Mouse (Mus musculus) embryonic facial prominence, embryonic 15.5 days (tissue): ENCODE results near the gene Isoc2a. TPM values are rescaled to one million over a fixed set of nuclear protein-coding genes. Genes with fewer than 3 reads are reported as not detected.

Experiments used
- ATAC-seq: fragments of 200-750 bp; cut with Nextera tagmentation; 2 replicates; pipeline ENCODE4 v1.8.0; 2017; ENCODE audit warnings: low read depth, moderate TSS enrichment; ENCODE audit not compliant: insufficient number of reproducible peaks, low FRiP score, low TSS enrichment
- H3K27ac ChIP-seq: fragments of 300-500 bp; sonication (generic); replicated peaks from 2 replicates; pipeline ENCODE4 v1.5.1; 2015; ENCODE audit warnings: mild to moderate bottlenecking, inconsistent platforms
- H3K27me3 ChIP-seq: fragments of 300-500 bp; sonication (generic); 2 replicates; pipeline ENCODE4 v1.6.1; 2015; ENCODE audit warnings: inconsistent platforms
- H3K36me3 ChIP-seq: fragments of 300-500 bp; sonication (generic); 2 replicates; pipeline ENCODE4 v1.6.1; 2015; ENCODE audit warnings: mild to moderate bottlenecking, inconsistent platforms
- H3K4me1 ChIP-seq: fragments of 300-500 bp; sonication (generic); 2 replicates; pipeline ENCODE4 v1.6.1; 2015; ENCODE audit warnings: inconsistent platforms
- H3K4me2 ChIP-seq: fragments of 300-500 bp; sonication (generic); replicated peaks from 2 replicates; pipeline ENCODE4 v1.6.1; 2015; ENCODE audit warnings: mild to moderate bottlenecking, inconsistent platforms
- H3K4me3 ChIP-seq: fragments of 300-500 bp; sonication (generic); replicated peaks from 2 replicates; pipeline ENCODE4 v1.5.1; 2015; ENCODE audit warnings: mild to moderate bottlenecking, inconsistent platforms
- H3K9ac ChIP-seq: fragments of 300-500 bp; sonication (generic); 2 replicates; pipeline ENCODE4 v1.6.1; 2015; ENCODE audit warnings: inconsistent platforms
- H3K9me3 ChIP-seq: fragments of 300-500 bp; sonication (generic); replicated peaks from 2 replicates; pipeline ENCODE4 v1.6.1; 2016; ENCODE audit warnings: inconsistent platforms
- WGBS: fragments of 180-500 bp; shearing (Covaris S2); methylation state at CpG from one replicate; pipeline ENCODE4 v1.1.7; 2015; 5-methylcytosine and 5-hydroxymethylcytosine counted together
- polyA plus RNA-seq: library from polyadenylated mRNA; unstranded; fragments of >200 nt; fragmentation: Nextera tagmentation; extraction: Ambion mirVana; gene quantifications from 2 replicates; pipeline ENCODE4 v1.2.1, GENCODE M21; 2015

The Isoc2a gene
- 0.95 and 1.2 TPM in 2 replicates for polyA plus RNA-seq

DNA sequence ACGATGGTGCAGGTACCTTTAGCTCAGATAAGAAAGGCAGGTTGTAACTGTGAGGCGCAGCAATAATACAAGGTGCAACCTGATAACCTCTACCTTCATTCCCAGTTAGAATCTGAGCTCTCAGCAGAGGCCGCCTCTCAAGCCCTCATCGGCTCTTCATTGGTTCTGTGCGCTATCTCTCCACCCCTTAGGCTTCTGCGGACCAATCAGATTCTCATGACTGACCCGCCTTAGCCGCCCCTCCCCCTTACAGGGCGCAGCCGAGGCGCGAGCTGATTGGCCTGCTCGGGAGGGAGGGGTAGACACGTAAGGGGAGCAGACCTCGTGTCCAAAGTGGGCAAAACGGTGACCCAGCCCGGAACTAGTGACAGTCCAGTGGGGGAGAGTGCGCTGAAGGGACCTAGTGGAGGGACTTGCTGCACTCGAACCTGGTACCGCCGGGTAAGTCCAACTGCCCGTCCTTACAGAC lies at the start of gene Isoc2a:
Gene Isoc2a, plus strand, starts transcription at position 401 of the 469 bp plus-strand sequence.
- ATAC-seq: peak; percentile 99
- under 1% methylated on average over 22 of the region's 22 CpGs for WGBS
- no peaks in the 10 kb centered on the region for H3K36me3 ChIP-seq
- H3K9ac ChIP-seq: peak within 1 kb of the TSS; percentile 56
- peaks cover 15% of the 10 kb centered on the region for H3K4me1 ChIP-seq
- H3K27ac ChIP-seq: peak within 1 kb of the TSS; percentile 49
- peak within 1 kb of the TSS; percentile 61 for H3K4me3 ChIP-seq
- no peaks in the 10 kb centered on the region for H3K27me3 ChIP-seq
- peak within 1 kb of the TSS; percentile 87 for H3K4me2 ChIP-seq
- no peaks in the 10 kb centered on the region for H3K9me3 ChIP-seq

DNA sequence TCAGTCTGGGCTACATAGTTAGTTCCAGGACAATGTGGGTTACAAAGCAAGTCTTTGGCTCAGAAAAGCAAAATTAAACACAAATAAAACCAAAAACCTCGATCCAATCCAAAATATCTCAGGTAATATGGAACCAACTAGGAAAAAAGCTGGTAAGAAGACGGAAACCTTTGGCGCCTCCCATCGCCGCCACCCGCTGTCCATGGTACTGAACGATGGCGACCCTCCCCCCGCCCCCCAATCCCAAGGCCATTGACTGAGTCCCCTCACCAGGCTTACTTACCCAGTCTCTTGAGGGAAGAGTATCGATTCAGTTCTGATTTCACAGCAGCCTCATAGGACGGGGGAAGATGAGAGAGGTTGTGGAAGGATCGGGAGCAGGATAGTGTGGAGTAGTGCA lies 46.5 kb upstream of the Isoc2a start:
- 7% methylated on average over 12 of the region's 12 CpGs for WGBS
- no peak overlapping the region for H3K4me3 ChIP-seq
- no peaks in the 10 kb centered on the region for H3K36me3 ChIP-seq
- H3K27ac ChIP-seq: no peak overlapping the region
- peaks cover 43% of the 10 kb centered on the region for H3K27me3 ChIP-seq
- no peak overlapping the region for H3K9ac ChIP-seq
- no peaks in the 10 kb centered on the region for H3K9me3 ChIP-seq
- ATAC-seq: no peak
- no peaks in the 10 kb centered on the region for H3K4me1 ChIP-seq
- H3K4me2 ChIP-seq: no peak overlapping the region

DNA sequence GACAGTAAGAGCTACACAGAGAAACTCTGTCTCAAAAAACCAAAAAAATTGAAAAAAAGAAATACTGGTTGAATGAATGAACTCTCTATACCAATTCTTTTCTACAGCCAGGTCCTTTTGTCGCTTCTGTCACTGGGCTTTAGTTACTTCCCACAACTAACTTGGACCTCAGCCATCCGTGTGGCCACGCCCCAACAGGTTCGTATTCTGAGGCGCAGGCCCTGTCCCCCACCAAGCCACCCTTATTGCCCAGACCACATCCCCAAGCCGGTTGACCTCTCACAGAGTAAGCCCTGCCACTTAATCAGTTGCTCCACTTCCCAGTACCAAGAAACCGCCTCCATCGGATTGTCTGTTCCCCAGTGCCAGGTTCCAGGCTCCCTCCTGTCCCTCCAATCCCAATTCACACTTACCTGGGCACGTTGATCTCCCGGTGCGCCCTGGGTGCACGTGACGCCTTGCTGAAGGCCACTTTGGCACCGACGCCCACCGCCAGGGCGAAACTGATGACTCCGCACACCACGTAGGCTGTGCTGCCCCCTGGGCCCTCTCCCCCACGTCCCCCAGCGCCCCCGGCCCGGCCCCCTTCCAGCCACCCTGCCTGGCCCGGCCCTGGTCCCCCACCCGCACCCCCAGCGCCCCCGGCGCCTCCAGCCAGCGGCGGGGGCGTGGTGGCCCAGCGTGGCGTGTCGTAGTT lies 41.2 kb upstream of the Isoc2a start:
- Histone ChIP-seq H3K4me2 (peak overlapping the region; percentile 87), H3K4me1 (peaks cover 10% of the 10 kb centered on the region), H3K27ac (no peak overlapping the region), H3K9ac (no peak overlapping the region; the same call in 1 of the 2 replicates), H3K27me3 (peaks cover 74% of the 10 kb centered on the region), H3K9me3 (no peaks in the 10 kb centered on the region), H3K36me3 (no peaks in the 10 kb centered on the region), H3K4me3 (peak overlapping the region; percentile 47)
- WGBS: 5% methylated on average over 34 of the region's 34 CpGs
- ATAC-seq: peak; percentile 16; the same call in 1 of the 2 replicates

DNA sequence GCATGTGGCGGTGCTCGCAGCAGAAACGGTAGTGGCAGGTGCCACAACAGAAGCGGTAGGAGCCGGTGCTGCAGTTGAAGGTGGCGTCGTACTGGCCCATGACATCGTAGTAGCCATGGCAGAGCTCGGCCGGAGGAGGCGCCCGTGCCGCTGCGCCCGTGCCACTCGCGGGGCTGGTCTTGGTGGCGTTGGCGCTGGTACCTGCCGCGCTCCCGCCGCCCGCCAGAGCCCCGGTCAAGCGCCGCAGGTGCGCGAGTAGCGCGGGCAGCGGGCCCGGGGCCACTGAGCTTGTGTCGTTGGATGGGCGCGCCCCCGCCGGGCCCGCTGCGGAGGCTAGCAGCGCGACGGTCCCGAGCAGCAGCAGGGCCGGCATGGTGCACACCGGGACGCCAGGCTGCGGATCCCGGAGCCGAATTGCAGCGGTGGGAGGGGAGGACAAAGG lies 40.6 kb upstream of the Isoc2a start:
- Histone ChIP-seq H3K9me3 (no peaks in the 10 kb centered on the region), H3K27ac (no peak overlapping the region), H3K36me3 (no peaks in the 10 kb centered on the region), H3K9ac (peak overlapping the region; percentile 31), H3K4me1 (peaks cover 10% of the 10 kb centered on the region), H3K27me3 (peaks cover 70% of the 10 kb centered on the region), H3K4me2 (peak overlapping the region; percentile 87), H3K4me3 (peak overlapping the region; percentile 47)
- peak; percentile 82 for ATAC-seq
- WGBS: under 1% methylated on average over 51 of the region's 51 CpGs

DNA sequence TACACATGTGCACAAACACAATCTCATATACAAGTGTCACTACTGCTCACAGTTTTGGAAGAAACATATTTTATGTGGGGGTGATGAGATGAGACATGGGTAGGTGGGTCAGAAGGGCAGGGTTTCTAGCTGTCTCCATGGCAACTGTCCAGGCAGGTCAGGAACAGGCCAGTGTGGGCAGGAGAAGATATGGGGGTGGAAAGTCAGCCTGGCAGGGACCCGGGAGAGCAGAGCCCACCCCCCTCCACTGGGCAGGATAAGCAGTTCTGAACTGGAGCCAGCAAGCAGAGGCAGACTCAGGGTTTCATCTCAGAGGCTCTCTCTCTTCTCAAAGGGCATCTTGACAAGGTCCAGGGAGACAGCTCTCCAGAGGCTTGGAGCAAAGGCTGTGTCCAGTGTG lies 39.3 kb upstream of the Isoc2a start:
- no peaks in the 10 kb centered on the region for H3K36me3 ChIP-seq
- no peak overlapping the region for H3K27ac ChIP-seq
- no peaks in the 10 kb centered on the region for H3K9me3 ChIP-seq
- WGBS: 30% methylated on average over 1 of the region's 1 CpGs
- no peak overlapping the region for H3K9ac ChIP-seq
- peaks cover 77% of the 10 kb centered on the region for H3K27me3 ChIP-seq
- peaks cover 17% of the 10 kb centered on the region for H3K4me1 ChIP-seq
- no peak for ATAC-seq
- H3K4me2 ChIP-seq: no peak overlapping the region
- no peak overlapping the region for H3K4me3 ChIP-seq

DNA sequence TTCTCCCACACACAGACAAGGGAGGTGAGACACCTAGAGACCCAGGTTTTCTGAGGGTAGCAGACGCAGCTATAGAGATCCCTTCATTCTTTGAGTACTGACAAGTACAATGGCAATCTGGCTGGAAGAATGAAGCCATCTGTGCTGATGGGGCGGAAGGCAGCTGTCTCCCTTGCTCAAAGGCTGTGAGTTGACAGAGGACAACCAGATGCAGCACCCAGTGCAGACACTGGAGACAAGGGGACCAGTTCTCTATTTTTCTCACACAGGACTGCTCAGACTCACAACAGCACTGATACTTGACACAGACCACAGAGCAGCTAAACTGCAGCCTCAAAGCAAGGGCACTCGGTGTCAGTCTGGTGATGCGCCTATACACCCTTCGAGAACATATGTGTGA lies 34.9 kb upstream of the Isoc2a start:
- WGBS: 49% methylated on average over 5 of the region's 5 CpGs
- peak; percentile 32; the same call in 1 of the 2 replicates for ATAC-seq
- H3K9ac ChIP-seq: no peak overlapping the region
- peaks cover 30% of the 10 kb centered on the region for H3K4me1 ChIP-seq
- H3K4me3 ChIP-seq: no peak overlapping the region
- no peak overlapping the region for H3K27ac ChIP-seq
- no peaks in the 10 kb centered on the region for H3K36me3 ChIP-seq
- no peaks in the 10 kb centered on the region for H3K9me3 ChIP-seq
- peaks cover 72% of the 10 kb centered on the region for H3K27me3 ChIP-seq
- H3K4me2 ChIP-seq: peak overlapping the region; percentile 86

DNA sequence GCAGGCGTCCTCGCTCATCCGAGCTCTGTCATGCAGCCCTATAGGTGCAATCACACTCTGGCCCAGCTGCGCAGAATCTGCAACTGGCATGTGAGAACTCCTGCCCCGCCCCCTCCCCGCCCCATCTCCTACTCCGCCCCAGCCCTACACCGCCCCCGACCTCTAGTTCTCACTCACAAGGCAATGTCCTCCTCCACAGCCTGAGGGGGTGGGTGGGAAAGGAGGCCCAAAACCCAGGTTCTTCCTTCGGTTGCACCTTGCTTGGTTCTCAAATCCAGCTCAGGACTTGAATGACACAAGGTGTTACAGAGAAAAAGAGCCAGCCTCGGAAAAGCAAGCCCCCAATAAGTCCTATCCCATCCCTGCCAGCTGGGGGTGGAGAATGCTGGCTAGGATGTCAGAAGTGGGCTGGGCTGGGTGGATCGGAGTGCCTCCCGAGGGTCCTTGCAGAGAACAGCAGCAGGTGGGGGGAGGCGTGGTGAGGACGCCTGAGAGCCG lies 34.3 kb upstream of the Isoc2a start:
- Histone ChIP-seq H3K4me3 (peak overlapping the region; percentile 46), H3K4me2 (peak overlapping the region; percentile 86), H3K4me1 (peaks cover 30% of the 10 kb centered on the region), H3K9ac (no peak overlapping the region), H3K27me3 (peaks cover 66% of the 10 kb centered on the region), H3K9me3 (no peaks in the 10 kb centered on the region), H3K36me3 (no peaks in the 10 kb centered on the region), H3K27ac (no peak overlapping the region)
- peak; percentile 52 for ATAC-seq
- WGBS: under 1% methylated on average over 16 of the region's 16 CpGs

DNA sequence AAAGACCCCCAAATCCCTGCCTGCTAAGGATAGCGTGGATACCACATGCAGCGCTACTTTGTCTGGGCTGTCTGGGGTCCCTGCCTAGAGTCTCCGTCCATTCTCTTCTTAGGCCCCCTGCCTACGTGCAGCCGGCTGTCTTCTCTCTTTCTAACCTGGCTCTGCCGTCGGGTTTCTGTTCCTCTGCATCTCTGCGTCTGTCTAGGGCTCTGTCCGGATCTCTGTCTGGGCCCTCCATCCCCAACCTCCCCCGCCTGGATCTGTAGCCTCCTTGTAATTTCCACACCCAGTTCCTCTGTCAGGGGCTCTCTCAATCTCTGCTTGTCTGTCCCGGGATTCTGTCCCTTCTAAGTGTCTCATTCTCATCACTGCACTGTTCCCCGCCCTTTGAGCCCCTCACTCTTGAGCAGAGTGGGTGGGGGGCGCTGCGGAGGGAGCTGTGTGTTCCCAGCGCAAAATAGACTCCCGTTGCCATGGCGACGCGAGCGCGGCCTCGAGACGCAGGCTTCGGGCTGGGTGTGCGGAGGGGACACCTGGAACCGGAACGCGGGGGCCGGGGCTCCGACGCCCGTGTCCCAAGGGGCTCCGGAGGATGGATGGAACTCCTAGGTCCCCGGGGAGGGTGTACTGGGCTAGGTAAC lies 33.2 kb upstream of the Isoc2a start:
- peak overlapping the region; percentile 46 for H3K4me3 ChIP-seq
- 1% methylated on average over 34 of the region's 34 CpGs for WGBS
- peaks cover 30% of the 10 kb centered on the region for H3K4me1 ChIP-seq
- H3K9ac ChIP-seq: 0 out of 2 replicates have a peak overlapping the region, but pooled peaks have one; percentile 23
- peak; percentile 15; the same call in 1 of the 2 replicates for ATAC-seq
- peaks cover 59% of the 10 kb centered on the region for H3K27me3 ChIP-seq
- no peaks in the 10 kb centered on the region for H3K36me3 ChIP-seq
- H3K4me2 ChIP-seq: peak overlapping the region; percentile 86
- H3K27ac ChIP-seq: no peak overlapping the region
- no peaks in the 10 kb centered on the region for H3K9me3 ChIP-seq

DNA sequence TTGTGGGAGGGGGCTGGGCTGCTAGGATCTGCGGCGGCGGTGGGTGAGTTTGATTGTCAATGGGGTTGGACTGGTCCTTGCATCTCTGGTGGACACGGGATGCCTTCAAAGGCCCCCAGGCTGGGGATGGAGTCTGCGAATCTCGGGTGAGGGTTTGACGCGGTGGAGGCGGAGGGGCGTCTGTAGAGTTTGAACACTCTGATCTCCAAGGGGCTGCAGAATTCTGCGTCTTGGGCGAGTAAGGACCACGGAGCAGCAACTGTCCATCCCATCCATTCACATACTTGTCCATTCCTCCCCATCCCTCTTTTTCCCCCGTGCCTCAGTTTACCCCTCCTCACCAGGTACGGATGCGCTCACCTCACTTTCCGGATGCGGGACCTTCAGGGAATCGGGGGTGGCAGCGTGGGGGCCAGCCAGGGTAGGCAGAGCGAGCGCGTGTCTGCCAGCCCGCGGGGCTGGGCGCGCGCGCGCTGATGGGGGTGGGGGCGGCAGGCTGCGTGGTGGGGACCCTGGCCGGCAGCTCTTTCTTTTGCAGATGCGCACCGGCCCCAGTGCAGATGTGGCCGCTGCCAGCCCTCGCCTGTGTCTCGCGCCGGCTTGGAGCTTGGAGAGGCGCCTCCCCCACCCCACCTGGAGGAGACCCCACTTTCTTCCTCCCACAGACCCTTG lies 32.6 kb upstream of the Isoc2a start, which contains the start of gene Shisa7:
Gene Shisa7, minus strand, starts transcription at position 452 of the 672 bp plus-strand sequence.
- H3K4me1 ChIP-seq: peaks cover 30% of the 10 kb centered on the region
- H3K36me3 ChIP-seq: no peaks in the 10 kb centered on the region
- H3K9ac ChIP-seq: peak within 1 kb of the TSS; percentile 23; the same call in 1 of the 2 replicates
- H3K27me3 ChIP-seq: peaks cover 52% of the 10 kb centered on the region
- ATAC-seq: peak; percentile 32; the same call in 1 of the 2 replicates
- H3K4me2 ChIP-seq: peak within 1 kb of the TSS; percentile 86
- 1% methylated on average over 41 of the region's 41 CpGs for WGBS
- H3K27ac ChIP-seq: no peak within 1 kb of the TSS
- H3K4me3 ChIP-seq: peak within 1 kb of the TSS; percentile 46
- H3K9me3 ChIP-seq: no peaks in the 10 kb centered on the region

DNA sequence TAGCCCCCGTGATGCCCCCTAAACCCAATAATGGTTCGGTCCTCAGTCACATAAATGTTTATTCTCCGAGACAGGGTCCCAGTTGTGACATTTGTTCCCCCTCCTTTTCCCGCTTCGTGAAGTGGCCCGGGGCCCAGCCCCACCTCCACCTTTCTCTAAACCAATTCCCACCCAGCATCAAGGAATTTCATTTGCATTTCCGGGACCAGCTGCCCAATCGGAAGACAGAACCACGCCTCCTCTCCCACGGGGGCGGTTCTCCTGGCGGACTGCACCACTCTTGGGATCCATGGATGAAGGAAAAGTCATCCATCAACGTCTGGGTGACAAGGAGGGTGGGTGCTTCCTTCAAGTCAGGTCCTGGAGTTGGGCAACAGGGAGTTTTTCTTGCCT lies 32.0 kb upstream of the Isoc2a start:
- 1% methylated on average over 13 of the region's 13 CpGs for WGBS
- no peak overlapping the region for H3K27ac ChIP-seq
- H3K27me3 ChIP-seq: peaks cover 50% of the 10 kb centered on the region
- peaks cover 30% of the 10 kb centered on the region for H3K4me1 ChIP-seq
- no peaks in the 10 kb centered on the region for H3K9me3 ChIP-seq
- peak overlapping the region; percentile 86 for H3K4me2 ChIP-seq
- peak overlapping the region; percentile 46 for H3K4me3 ChIP-seq
- ATAC-seq: peak; percentile 58; the same call in 1 of the 2 replicates
- H3K36me3 ChIP-seq: no peaks in the 10 kb centered on the region
- H3K9ac ChIP-seq: peak overlapping the region; percentile 23; the same call in 1 of the 2 replicates

DNA sequence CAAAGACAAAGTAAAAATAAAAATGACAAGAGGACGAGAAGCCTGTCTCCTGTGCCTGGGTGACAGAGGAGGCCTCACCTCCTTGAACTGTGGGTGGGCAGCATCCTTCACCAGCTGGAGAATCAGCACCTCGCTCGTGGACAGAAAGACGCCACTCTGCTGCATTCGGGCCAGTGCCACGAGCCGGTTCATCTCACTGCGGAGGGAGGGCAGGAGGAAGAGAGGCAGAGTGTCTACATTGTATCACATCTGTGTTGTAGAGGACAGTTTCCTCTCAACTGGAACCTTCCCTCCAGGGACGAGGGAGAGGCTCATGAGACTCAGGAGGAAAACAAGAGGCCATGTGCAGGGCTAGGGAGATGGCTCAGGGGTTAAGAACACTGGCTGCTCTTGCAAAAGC lies 27.6 kb upstream of the Isoc2a start:
- 53% methylated on average over 9 of the region's 9 CpGs for WGBS
- Histone ChIP-seq H3K9ac (no peak overlapping the region), H3K4me3 (no peak overlapping the region), H3K9me3 (no peaks in the 10 kb centered on the region), H3K4me1 (peaks cover 6% of the 10 kb centered on the region), H3K27me3 (peaks cover 18% of the 10 kb centered on the region), H3K4me2 (no peak overlapping the region), H3K27ac (no peak overlapping the region), H3K36me3 (no peaks in the 10 kb centered on the region)
- ATAC-seq: no peak
